Mouse (Mus musculus) spleen, adult 12 weeks (tissue): ENCODE results near the gene Hnrnph3.

Experiments used
- DNase-seq: peaks from one replicate; pipeline ENCODE4 v3.0.0; 2022; ENCODE audit warnings: low spot score

Gene Hnrnph3

DNA sequence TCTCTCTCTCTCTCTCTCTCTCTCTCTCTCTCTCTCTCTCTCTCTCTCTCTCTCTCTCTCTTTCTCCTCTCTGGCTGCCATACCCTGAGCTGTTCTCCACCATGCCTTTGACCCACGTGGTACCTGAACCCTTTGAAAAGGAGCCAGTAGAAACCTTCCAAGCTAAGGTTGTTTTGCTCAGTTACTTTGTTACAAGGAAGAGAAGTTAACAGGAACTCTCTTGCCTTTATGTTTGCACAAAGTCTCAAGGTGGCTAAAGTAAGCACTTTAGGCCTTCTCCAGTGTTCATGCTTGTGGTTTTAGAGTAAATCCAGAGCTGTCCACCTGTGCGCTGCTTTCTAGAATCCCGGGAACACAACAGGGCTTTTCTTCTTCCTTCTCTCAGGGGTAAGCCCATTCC lies 8.2 kb upstream of the Hnrnph3 start:
- no peak for DNase-seq

DNA sequence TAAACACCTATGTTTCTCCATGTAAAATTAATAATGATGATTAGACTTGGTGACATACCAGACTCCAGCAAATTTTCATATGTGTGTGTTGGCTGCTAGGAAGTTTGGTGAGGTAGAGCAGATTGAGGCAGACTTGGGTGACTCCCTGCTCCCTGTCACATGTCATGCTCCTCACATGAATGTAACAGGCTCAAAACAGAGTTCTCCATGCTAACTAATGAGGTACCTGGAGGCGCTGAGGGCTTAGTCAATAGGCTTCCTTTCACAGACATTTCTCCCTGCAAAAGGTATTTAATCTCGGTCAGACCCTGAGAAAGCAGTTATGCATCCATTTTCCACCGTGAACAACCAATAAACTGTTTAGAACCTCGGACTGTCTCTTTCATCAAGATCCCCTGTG lies 4.4 kb upstream of the Hnrnph3 start:
- DNase-seq: no peak

DNA sequence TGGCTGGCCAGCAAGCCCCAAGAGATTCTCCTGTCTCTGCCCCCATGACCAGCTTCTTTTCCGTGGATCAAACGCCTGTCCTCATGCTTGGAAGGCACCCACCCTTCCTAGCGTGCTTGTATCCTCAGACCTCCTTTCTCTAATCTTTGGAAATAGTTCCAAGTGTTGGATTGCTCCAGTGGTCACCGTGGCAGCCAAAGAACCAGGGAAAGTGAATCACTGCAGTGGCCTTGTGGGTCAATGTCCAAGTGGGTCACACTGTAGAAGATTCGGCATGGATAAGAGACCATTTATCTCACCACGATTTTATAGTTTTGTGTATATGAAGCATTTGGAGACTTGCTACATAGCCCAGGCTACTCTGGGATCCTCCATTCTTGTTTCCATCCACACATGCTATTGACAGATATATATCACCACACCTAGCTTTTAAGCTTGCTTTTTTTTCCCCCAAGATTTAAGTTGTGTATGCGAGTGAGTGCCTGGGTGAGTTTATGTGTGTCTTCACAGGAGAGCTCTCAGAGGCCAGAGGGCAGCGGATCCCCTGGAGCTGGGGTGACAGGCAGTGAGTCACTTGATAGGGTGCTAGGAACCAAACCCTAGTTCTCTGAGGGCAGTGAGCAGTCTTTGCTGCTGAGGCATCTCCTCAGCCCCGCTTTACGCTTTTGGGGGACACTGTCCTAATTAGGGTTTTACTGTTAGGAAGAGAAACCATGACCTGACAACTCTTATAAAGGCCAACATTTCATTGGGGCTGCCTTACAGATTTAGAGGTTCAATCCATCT lies 3.6 kb upstream of the Hnrnph3 start:
- no peak for DNase-seq

DNA sequence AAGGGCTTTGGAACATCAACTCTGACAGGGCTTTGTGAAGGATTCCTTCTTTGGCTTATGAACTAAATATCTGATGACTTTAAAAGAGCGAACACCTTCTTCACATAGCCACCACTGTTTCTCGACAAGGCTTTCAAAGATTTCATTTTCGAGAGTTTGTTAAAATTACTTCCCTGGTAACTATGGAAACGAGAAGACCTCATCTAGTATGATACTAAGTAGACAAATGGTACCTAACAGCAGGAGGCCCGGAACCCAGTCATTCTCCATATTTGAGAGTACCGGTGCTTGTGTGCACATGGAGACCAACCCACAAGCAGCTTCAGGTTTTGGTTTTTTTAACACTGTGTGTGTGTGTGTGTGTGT lies 2.8 kb upstream of the Hnrnph3 start:
- no peak for DNase-seq

DNA sequence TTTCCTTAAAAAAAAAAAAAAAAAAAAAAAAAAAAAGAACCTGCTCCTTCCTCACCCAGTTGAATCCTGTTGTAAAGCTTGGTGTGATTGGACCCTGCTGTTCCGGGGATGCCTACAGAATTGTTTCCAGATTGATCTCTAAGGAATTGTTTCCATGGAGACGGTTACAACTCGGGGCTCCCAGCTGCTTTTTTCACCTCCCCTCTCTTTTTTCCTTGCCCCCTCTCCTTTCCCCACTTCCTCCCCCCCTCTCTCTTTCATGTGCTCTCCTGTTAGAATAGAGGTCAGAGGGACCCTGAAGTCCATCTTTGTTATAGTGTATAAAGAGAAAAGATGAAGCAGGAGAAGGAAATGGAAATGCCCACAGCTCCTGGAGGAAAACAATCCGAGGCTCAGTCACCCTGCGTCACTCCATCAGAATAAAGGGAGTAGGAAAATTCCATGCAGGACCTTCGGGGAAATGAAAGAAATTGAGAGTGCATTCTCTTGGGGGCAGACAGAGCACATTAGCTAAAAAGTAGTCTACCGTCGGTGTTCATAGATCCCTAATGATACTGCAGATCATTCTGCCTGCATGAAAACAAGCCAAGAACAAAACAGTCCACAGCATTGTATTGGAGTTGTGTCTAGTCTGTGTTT lies 2.3 kb upstream of the Hnrnph3 start:
- DNase-seq: no peak

DNA sequence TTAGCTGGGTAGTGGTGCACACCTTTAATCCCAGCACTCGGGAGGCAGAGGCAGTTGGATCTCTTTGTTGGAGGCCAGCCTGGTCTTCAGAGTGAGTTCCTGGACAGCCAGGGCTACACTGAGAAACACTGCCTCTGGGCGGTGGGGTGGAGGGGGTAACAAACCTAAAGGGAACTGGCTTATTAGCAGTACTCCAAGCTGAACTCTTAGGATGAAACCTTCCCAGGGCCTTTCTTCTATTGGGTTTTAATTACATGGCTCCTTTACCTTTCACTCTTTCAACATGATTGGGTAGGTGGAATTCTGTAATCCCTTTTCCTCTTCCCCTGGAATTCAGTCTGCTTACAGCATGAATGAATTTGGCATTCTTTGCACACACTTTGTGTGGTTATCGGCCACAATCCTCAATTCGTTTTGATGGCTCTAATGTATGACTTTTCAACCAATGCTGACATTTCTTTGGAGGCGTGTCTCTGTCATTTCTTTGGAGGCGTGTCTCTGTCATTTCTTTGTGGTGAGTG lies 1.5 kb upstream of the Hnrnph3 start:
- DNase-seq: no peak

DNA sequence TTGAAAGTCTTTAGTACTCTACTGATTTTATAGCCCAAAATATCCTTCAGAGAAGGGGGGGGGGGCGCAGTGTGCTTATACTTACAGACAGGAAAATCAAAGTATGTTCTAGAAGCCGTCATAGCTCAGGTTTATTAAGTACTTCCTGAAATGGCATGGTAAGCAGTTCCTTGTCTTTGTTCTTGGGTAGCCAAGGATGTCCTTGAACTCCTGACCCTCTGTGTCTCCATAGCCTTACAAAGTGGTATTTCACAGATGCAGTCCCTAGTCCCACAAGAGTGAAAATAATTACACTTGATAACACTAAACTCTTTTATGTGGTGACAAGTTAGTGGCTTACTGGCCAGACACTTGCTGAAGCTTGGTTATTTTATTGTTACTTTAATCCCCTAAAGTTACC lies 999 bp upstream of the Hnrnph3 start:
- no peak for DNase-seq

DNA sequence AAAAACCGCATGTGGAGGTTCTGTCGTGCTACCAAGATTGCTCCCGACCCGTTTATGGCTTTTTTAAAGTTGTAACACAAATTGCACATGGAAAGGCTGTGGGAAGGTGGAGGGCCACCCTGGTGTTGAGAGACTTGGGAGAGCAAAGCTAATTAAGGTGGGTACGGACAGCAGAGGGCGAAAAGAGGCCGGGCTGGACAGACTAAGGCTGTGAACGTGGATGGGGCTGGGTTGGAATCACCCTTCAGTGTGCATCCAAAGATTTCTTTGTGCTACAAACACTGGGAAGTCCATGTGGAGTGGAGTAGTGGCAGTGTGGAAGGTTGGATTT lies 528 bp upstream of the Hnrnph3 start:
- no peak for DNase-seq

DNA sequence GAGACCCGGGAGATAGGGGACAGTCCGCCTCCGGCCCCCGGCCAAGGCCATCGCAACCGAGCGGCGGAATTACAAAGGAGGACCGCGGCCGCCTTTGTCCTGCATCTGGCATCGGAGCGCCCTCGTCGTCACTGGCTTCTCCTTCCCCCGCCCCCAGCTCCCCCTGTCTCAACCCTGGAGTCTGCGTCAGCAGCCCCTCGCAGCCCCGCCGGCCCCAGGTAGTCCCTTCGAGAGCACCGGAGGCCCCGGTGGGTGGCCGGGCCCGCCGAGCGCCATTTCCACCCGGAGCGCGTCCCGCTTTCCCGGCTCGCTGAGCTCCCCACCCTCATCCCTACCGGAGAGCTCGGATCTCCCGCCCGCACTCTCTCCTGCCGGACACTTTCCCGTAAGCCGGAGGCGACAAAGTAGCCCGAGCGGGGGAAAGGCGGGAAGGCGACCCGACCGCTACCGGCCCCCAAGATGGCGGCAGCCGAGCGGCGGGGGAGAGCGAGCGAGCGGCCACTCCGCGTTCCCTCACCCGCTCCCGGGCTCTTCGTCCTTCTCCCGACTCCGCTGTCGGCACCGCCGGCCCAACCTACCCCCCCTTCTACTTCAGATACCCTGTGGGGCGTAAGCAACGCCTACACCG lies 782 bp downstream of the Hnrnph3 start:
- no peak for DNase-seq

DNA sequence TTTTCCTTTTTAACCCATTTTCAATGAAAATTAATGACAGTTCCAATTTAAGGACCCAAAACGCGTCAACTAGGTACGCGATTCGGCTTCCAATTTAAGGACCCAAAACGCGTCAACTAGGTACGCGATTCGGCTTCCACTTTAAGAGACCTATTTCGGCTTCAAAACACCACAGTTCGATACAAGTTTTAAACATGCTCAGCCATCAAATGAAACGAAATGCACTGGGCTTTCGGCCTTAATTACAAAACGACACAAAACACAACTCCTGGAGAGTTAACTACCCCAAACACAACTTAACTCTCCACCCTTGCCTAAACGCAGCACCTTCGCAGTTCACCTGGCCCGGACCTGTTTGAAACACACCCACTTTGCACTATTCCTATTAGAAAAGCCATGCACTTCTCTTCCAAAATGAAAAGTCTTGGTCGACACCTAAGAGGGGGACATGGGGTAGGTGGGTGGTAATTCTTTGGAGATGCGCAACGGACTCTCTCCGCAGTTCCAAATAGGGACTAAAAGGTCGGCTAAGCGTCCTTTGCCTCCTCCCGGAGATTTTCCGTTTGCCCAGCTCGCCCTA lies 1.4 kb downstream of the Hnrnph3 start:
- peak; percentile 11 for DNase-seq

DNA sequence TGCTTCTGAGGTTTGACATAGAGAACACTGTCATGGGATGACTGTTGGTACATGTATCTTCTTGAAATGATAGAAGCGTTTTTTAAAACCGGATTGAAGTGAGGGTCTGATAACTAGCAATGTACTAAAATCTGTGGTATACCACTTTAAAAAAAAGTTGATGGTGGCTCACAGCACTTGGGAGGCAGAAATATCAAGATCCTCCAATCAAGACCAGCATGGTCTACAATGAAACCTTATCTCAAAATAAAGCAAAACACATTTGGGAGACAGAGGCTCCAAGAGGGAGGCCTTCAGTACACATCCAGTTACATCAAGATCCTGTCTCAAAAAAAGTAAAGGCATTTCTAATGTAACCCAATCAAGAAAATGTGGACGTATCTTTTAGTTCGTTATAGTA lies 2.3 kb downstream of the Hnrnph3 start:
- no peak for DNase-seq

DNA sequence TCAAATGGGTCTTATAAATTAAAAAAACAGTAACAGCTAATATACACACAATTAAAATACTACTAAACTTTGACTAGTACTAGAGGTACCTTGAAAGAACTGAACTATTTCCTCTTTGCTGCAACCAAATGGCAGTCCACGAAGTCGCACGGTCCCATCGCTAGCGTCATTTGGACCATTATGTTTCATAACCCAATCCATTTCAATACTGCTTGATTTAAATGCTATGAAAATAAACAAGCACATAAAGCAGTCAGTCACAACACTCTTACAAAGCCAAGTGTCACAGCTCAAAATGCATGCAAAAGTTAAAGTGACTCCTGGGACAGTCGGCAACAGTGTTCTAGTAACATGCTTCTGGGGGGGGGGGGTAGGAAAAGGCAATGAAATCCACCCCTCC lies 4.7 kb downstream of the Hnrnph3 start:
- no peak for DNase-seq

DNA sequence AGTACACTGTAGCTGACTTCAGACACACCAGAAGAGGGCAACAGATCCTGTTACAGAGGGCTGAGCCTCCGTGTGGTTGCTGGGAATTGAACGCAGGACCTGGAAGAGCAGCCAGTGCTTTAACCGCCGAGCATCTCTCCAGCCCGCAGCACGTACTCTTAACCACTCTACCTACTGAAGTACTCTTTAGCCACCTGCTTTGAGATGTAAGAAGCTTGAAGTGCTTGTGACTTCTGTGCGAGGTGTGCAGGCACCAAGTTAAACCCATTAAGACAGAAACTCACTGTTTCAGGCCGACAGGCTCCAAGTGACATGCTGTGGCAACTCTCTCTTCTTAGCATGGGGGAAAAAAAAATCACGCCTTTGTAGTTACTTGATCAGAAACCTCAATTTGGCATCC lies 9.8 kb downstream of the Hnrnph3 start:
- DNase-seq: no peak

DNA sequence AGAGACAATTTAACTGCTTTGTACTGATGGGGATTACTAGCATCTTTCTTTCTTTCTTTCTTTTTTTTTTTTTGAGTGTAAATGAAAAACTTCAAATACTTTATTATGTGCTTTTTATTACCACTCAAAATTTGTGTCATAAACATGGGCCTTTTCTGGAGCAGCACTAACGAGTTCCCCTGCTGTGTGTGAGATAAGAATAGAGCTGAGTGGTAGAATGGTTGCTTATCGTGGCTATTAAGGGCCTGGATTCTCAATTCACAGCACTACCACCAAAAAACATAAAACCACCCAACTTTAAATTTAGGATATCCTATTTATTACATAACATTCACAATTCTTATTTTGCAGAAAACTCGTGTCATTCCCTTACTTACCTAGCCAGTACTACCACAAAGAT lies 10.5 kb downstream of the Hnrnph3 start:
- DNase-seq: no peak

DNA sequence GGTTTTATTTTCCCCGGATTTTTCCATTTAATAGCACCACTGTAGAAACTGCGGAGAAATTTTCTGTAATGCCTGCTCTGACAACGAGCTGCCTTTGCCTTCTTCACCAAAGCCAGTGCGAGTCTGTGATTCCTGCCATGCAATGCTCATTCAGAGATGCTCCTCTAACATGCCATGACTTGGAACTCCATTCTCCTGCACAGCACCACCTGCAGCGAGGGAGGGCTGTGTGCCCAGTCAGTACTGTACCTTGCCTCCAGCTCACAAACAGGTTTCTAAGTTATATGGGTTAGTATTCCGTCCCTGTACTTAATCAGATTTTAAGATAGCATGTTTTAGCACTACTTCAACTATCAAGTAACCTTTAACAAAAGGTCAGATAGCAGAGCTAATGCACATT lies 12.5 kb downstream of the Hnrnph3 start:
- DNase-seq: no peak

DNA sequence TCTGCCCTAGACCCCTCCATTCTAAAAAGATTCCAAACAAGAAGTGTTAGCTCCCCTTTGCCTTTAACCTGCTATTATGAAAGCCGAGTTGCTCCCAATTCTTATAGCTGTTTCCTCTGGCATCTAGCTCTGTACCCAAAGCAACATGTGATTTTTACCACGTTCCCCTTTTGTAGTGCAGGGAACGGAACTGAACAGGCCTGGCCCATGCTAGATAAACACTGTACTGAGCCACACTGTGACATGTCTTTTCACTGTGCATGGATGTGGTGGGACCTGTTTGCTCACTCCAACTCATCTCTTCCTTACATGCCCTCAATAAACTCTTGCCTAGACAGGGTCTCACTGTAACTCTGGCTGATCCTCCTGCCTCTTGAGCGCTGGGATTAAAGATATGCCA lies 13.7 kb downstream of the Hnrnph3 start:
- DNase-seq: no peak

DNA sequence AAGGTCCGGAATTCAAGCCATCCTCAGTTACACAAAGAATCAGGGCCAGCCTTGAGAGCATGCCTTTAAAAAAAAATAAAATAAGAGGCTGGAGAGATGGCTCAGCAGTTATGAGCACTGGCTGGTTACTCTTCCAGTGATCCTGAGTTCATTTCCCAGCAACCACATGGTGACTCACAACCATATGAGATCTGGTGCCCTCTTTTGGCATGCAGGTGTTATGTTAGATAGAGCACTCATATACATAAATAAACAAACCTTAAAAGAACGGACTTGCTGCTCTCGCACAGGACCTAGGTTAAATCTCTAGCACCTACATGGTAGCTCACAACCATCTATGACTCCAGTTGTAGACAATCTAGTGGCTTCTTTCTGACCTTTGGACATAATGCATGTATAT lies 15.8 kb downstream of the Hnrnph3 start:
- no peak for DNase-seq

DNA sequence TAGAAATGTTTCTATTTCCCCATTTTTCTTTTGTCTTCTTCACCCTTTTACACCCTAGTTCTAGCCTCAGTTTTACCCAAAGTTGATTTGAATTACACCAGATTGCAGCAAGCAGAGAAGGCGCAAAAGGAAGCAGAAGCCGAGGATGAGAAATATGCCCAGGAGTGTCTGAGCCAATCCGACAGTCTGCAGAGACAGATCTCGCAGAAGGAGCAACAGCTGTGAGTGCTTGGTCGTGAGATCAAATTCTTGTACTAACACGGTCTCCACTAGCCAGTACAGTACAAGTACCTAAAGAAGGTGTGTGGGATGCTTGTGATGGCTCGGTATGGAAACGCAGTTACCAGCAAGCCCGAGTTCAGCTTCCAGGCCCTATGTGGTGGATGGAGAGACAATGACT lies 19.5 kb downstream of the Hnrnph3 start:
- DNase-seq: no peak

DNA sequence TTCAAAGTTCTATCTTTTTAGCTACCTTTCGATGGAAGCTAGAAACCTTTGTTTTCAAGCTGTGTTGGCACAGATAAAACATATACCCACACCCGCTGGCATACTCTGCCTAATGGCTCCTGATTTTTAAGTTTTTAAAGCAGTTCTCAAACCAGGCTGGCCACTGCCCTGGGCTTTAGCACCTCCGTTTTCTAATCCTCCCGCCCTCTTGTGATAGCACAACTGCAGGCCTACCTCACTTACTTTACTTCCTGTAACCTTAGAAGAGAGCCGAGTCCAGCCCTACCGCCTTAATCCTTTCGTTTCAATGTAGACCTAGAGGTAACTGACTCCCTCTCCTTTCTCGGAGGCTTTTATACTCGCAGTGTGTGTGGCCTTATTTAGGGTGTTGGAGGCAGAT lies 20.8 kb downstream of the Hnrnph3 start:
- DNase-seq: no peak

DNA sequence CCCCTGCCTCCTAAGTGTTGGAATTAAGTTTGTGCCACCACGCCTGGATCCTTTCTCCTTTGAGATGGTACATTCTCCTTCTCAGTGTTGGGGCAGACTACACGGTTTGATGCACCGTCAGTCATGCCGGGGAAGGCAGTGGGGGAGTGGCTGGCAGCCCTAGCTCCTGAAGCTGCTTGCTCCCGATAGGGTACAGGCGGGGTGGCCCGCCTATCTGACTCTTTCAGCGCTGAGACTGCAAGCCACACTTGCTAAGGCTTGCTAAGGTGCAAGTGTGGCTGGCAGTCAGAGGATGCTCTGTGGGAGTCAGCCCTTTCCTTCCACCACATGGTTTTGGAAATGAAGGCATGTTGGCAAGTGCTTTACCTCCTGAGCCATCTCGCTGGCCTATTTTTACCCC lies 23.4 kb downstream of the Hnrnph3 start:
- DNase-seq: peak; percentile 32

DNA sequence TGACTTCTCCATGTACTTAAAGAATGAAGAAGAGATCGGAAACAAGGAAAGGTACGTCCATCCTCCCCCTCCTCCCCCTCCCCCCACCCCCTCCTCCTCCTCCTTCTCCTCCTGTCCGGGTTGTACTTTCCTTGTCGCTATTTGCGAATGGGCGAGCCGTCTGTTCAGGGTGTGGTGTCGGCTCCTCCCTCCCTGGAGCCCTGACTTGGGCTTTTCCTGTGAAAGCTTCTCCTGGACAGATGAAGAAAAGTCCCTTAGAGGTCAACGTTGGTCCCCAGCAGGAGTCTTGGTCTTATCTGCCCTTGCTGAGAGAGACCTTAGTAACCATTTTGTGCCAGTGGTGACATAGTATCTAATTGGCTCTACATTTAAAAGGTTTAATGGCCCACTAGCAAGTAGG lies 30.0 kb downstream of the Hnrnph3 start:
- no peak for DNase-seq

DNA sequence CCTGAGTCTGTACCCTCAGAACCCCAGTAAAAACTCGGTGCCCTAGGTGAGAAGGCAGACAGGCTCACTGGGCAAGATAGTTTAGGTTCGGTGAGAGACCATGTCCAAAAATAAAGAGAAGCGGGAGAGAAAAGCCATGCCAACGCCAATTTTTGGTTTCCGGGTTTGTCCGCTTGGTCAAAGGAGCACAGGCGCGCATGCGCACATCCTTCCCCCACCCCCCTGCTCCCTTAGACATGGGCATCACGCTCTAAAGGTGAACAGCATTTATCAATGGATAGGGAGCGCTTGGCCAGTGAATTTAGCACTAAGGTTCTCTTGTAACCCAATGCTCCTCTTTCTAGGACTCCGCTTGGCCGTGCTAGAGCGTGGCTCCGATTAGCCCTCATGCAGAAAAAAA lies 33.4 kb downstream of the Hnrnph3 start:
- DNase-seq: no peak

DNA sequence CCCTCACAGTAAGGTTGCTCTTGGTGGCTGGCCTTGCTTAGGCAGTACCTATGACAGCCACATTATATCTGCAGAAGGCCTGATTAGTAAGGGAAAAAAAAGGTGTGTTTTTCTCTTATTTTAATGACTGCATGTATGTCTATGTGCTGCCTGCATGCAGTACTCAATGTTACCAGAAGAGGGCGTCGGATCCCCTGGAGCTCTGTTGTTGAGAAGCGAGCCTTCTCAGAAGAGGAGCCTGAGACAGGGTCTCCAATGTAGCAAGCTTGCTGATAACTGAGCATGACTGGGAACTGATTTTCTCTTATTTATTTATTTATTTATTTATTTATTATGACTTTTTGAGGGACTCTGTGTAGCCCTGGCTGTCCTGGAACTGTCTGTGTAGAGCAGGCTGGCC lies 36.7 kb downstream of the Hnrnph3 start:
- peak; percentile 44 for DNase-seq
